Mouse (Mus musculus): ENCODE data around the gene Nfya.

DNA sequence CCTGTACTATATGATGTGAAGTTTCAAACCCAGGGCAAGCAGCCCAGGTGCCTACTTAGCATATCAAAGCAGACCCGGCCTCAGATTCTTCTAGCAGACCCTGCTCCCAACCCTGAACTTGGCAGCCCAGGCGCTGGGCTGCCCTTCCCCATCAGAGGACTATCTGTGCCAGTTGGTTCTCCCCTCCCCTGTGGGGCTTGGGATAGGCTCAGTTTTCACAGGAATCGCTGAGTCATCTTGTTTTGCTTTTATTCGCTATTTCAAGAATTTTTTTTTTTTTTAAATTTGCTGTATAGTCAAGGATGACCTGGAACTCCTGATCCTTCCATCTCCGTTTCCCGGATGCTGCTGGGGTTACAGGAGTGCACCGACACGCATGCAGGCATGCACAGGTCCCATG, 38.0 kb upstream of the Nfya start:
- TF ChIP-seq GATA1 (IDR thresholded peaks at IDR 0.05; ENCODE audit: low read length): no peak
- TF ChIP-seq TAL1 (IDR thresholded peaks at IDR 0.05; ENCODE audit: low read length): no peak
